Mouse (Mus musculus) gastrocnemius, adult 8-10 months (tissue): ENCODE data around the gene Tnip1. TPM values are rescaled to one million over a fixed set of nuclear protein-coding genes. Genes with fewer than 3 reads are reported as not detected.

Experiments used
- DNase-seq, 2 experiments: peaks; one replicate each; pipeline ENCODE4 v3.0.0; 2022; ENCODE audit warnings: low spot score in 2 of 2
- total RNA-seq, 4 experiments: library from RNA; stranded (reverse); gene quantifications; 2 replicates each; pipeline ENCODE4 v1.2.4; 2022

Gene Tnip1
- total RNA-seq, 4 experiments from 2014 or later: 33.2 to 42.3 (median 37.1) TPM

DNA sequence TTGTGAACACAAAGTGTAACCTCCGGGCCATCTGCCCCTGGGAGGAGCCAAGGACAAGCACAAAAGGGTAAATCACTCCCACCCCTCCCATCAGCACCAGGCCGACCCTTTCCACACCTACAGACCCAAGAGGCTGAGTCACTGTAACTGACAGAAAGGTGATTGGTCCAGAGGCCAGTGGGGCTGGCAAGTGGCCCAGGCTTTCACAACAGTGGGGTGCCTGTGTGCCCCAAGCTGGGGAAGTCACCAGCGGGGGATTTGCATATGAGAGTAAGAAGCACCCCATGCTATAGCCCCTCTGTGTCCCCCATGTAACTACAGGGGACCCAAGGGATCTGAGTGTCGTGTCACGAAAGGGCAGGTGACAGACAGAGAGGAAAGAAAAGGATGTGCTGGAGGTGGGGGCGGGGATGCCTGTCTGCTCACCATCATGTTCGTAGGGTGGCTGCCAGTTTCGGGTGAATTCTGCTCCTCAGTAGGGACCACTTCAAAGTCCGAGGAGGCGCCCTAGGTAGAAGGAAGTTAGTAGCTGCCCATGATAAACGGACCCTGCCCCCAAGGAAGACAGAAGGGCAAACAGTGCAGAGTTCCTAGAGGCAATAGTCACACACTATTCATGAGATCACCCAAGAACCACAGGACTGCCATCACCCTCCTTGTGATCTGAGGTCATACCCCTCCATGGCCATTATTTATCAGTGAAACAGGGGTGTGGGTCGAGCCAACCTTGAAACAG is 26.5 kb downstream of the Tnip1 start:
- DNase-seq: no peak

DNA sequence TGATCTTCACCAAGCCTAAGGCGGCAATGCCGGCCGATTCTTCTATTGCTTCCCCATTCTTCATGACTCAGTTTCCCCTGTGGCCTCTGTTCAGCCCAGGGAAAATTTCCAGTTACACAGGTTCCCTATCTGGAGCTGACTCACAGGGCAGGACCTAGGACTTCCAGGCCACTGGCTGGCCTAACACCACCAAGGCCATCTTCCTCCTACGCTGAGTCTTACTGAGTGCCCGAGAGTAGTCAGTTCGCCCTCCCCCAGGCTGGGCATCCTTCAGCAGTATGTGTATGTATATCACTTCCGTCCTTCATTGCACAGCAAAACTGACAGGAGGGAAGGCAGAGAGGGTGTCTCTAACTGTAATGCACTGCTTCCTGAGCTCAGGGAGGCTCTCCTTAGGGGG is 28.5 kb downstream of the Tnip1 start:
- DNase-seq: no peak

DNA sequence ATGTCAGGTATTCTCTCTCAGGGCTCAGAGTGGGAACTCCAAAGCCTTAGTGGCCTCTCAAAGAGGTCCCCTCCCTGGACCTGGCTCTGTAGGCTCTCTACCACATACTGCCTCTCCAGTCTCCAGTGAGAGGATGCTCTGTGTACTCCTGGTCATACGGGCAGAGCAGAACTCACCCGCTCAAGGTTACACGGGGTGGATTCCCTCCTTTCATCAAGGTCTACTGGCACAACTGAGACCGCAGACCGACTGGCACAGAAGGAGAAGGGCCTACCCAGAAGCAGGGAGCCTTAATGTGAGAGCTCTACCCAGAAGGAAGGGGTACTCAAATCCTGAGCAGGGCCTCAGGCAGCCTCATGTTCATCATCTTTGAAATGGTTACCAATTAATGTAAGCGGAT is 30.2 kb downstream of the Tnip1 start:
- DNase-seq: no peak

DNA sequence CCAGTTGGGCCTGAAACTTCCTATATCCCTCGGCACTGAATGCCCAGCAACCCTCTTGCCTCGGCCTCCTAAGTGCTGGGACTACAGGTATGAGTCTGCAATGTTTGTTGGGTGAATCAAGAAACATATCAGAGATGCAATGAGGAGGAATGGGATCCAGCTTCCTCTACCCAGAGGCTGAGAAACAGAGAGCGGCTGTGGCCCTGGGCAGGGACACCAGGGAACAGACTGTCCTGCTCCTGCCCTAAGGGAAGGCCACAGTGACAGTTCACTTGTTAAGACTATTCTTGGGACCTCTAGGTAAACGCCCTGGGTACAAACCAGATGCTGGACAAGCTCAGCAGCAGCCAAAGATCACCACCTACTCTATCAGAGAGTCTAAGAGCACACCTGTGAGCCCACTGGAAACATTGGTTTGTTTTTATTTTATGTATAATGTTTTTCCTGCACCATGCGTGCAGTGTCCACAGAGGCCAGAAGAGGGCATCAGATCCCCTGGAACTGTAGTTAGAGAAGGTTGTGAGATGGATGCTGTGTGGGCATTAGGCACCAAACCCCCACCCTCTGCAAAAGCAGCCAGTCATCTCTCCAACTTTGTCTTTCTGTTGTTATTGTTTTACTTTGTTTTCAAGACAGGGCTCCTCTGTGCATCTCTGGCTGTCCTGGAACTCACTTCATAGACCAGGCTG is 31.2 kb downstream of the Tnip1 start:
- no peak for DNase-seq

GRCm38 (mm10) chr11:54930318-54930979 is 32.3 kb downstream of the Tnip1 start:
- no peak for DNase-seq

DNA sequence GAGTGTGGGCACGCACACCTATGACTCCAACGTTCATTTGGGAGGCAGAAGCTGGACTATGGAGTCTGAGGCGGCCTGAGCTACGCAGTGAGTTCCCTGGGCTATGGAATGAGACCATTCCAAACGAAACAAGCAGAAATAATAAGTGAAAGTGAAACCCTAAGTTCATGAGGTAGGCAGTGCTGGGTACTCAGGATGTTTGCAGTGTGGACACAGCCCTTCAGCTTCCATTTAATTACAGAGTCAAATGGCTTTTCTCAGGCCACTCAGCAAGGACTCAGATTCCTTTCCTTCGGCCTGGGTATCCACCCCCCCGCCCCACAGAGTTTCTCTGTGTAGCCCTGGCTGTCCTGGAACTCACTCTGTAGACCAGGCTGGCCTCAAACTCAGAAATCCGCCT is 33.0 kb downstream of the Tnip1 start:
- no peak for DNase-seq

- no peak for DNase-seq
Measured at GRCm38 (mm10) chr11:54929290-54929689, 33.4 kb downstream of the Tnip1 start.

DNA sequence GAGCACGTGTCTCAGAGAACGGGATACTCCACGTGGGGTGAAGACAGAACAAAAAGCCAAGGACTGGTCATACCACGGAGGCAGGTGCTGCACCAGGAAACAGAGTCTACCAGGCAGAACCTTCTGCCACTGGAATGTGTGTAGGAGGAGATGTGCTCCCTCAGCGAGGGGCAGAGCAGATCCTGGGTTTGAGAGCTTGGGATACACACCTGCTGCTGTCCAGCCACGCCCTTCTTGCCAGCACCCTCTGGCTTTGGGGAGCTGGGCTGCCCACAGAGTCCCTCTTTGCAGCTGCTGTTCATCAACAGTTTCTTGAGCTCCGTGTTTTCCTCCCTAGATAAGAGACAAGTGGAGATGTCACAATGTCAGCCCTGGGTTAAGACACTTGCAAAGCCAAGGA is 33.8 kb downstream of the Tnip1 start:
- no peak for DNase-seq

DNA sequence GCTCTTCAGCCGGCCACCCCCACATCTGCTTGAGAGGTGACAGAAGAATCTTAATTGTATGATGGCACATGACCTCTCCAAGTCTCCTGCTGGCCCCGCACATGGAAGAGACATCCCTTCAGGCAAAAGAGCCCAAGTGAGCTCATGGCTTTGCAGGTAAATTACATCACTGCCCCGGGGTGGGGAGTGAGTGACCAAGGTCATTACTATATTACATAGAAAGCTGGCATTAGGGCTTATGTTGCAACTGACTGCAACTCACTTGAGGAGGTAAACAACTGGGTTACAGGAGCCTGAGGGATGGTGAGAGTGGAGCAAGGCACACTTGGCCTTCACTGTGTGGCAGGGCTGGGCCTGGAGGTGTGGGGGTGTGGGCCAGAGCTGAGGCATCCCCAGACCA is 34.5 kb downstream of the Tnip1 start:
- no peak for DNase-seq

DNA sequence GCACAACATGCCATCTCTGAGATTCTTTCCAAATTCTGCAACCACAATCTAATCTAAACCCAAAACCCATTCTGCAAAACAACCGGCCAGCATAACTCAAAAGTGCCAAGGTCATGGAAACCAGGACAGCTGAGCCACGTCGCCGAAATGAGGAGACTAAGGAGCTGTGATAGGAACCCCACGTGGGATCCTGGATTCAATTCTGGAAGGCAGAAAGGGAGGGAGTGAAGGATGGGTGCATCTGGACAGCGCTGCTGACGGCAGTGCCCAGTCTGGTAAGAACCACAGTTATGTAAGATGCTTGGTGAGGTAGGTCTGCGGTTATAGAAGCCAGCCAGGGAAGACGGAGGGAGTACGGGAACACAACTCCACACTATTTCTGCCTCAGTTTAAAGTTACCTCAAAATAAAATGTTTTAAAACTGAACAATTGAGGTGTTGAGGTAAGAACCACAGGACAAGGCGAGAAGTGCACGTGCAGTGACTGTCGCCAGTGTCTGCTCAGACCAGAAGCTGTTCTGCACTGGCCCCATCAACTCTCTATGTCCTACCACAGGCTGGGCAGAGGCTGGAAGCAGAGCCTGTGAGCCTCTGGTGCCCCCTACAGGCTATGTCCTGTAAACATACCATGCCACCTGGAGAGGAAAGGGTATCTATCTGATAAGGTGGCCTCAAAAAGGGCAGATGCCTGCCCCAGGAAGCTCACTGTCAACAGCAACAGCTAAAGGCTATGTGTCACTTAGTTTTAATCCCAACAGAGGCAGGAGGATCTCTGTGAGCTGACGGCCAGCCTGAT is 35.2 kb downstream of the Tnip1 start:
- DNase-seq: peak; percentile 53 to 65

DNA sequence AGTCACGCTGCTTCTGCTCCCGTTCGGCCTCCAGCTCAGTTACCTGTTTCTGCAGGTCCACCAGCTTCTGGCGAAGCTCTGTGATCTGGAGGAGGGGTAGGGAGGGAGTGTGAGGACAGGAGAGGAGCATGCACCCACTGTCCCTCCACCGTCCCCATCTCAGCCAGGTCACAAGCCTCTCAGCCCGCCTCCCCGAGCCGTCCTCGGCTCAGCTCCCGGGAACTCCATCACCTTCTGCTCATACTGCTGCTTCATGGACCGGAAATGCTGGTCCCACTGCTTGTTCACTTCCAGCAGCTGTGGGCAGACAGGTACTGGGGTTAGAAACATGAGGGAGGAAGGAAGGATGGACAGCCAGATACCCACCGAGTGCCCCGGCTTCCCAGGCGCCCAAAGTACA is 38.6 kb downstream of the Tnip1 start:
- no peak for DNase-seq

DNA sequence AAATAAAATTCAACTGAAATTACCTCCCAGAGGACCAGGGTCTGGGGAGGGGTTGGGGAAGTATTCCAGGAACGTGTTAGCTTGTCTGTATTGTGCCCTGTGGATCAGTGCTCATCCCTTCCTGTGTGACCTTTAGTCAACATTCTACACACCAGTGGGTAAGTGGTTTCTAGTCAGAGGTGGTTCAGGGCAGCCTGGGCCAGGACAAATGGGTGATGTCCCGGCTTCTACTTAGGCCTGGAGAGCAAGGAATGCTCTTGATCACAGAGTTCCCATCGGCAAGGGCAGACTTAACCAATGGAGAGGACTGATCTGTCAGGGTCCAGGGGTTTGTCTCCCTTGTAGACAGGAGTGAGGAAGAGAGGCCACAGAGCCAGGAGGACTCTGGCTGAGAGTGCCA is 40.2 kb downstream of the Tnip1 start:
- DNase-seq: no peak

DNA sequence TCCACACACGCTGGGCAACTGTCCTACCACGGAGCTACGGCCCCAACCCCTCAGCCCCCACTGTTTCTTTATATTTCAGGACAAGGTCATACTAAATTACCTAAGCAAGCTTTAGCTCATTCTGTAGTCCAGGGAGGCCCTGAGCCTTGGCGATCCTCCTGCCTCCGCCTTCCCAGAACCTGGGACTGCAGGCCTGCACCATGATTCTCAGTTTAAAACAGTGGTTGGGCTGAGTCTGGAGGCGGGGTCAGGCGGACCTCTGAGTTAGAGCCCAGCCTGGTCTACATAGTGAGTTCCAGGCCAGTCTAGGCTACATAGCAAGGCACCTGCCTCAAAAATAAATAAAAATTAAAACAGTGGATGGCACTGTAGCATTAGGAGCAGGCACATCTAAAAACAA is 40.9 kb downstream of the Tnip1 start:
- DNase-seq: peak in 1 of 2 experiments; percentile 61

DNA sequence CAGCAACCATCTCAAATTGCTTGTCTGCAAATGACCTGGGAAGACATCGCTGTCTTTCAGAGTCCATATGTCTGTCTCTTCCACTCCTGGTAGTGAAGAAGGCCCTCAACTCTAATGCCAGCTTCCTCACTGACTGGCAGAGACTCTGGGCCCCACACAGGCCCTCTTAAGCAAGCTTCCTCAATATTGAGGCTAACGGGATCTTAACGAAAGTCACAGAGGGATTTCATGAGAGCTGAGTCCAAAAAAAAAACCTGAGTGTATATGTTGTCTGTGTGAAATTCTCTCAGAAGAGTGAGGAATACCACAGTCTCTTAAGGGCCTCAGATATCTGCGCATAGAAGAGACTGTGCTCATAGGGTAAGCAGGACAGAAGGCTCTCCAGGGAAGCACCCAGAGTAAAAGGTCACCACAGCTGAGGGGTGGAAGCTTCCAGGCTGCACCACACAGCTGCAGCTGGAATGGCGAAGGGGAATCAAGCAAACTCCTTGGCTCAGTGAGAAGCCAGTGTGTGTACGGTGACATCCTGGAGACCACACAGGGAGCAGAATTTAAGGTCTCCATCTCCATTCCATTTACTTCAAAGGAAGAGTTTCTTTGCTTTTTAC is 41.6 kb downstream of the Tnip1 start:
- peak in 1 of 2 experiments; percentile 48 for DNase-seq

GRCm38 (mm10) chr11:54920127-54920972 is 42.4 kb downstream of the Tnip1 start:
- DNase-seq: peak in 1 of 2 experiments; percentile 63

DNA sequence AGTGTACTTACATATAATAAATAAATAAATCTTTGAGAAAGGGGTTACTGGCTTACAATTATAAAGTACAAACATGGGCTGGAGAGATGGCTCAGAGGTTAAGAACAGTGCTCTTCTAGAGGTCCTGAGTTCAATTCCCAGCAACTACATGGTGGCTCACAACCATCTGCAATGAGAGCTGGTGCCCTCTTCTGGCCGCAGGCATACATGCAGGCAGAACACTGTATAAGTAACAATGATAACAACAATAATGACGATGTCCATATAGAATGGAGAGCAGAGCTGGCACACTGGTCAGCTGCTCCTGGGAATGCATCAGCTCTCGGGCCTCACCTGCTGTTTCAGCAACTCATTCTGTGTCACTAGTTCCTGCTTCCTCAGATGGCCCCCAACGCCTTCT is 44.4 kb downstream of the Tnip1 start:
- DNase-seq: no peak

DNA sequence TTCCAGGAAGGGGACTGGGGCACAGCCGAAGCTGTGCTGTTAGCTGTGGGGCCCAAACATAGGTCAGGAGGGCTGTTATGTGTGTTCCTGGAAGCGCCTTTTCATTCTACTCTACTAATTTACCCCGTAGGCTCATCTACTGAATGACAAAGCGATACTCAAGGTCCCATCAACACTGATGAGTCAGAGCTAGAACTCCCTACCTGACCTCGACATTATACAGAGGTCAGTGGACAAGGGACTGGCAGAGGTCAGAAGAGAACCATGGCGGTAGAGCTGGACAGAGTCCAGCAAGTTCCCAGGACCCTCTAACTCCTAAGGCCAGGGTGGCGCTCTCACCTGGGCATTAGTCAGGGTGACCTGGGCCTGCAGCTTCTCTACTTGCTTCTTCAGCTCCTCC is 45.3 kb downstream of the Tnip1 start:
- DNase-seq: no peak

DNA sequence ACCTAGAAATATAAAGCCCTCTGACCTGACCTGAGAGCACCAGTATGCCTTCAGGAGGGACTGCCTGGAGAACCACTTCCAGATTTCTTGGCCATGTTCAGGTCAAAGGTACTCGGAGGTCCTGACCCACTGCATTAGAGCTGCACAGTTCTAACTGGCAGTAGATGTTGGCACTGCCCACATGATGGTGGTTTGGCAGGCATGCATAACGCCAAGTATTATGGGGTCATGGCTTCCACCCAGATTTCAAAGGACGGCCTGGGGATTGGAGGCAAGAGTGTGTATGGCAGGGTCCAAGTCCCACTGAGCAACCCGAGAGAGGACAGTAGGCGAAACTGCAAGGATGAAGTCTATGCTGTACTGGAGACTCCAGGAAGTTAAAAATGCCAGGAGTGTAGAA is 48.9 kb downstream of the Tnip1 start:
- no peak for DNase-seq

DNA sequence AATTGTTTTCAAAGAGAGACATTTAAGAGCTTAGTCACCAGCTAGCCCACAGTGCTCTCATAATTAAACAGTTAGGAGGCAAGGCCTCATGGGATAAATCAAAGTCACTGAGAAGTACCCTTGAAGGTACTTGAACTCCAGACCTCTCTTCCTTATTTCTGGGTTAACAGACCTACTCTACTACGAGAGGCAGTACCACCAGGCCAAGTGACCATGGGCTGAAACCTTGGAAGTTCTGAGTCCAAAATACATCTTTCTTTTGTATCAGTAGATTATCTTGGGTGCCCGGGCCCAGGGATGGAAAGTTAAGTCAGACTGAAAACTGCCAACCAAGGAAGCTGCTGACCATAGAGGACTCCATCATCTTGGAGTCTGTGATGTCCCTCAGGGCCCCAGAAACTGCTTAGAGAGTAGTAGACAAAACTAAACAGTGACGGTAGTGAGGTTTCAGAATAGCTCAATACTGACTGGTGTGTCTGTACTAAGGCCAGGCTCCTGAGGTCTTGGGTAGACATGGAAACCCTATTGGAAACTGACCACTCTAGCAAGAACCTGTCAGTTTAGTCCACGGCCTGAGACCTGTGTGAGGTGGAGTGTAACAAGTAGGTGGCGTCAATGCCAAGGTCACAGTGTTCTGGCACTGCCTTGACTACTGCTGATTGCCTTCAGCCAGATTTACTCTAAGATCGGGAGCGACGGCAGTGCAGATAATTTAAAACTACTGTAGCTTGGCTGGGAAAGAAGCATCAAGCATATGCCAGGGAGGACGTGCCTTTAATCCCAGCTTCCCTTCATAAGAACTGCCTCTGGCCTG is 50.0 kb downstream of the Tnip1 start:
- no peak for DNase-seq
